Mouse (Mus musculus) intestine, embryonic 15.5 days (tissue): ENCODE measurements at regions not wholly inside any gene's neighbourhood (a gene's known extent, or its start where the extent isn't known, plus 50 kb on each side); places are given as distances from the start of the nearest gene placed in this dataset.

Experiments used
- ATAC-seq: fragments of 200-750 bp; cut with Nextera tagmentation; 2 replicates; pipeline ENCODE4 v1.8.0; 2017; ENCODE audit warnings: moderate TSS enrichment, moderate library complexity
- H3K27ac ChIP-seq: fragments of 300-500 bp; sonication (generic); 2 replicates; pipeline ENCODE4 v1.5.1; 2015; ENCODE audit warnings: mild to moderate bottlenecking, inconsistent platforms
- H3K27me3 ChIP-seq: fragments of 300-500 bp; sonication (generic); replicated peaks from 2 replicates; pipeline ENCODE4 v1.6.1; 2015; ENCODE audit warnings: inconsistent platforms
- H3K36me3 ChIP-seq: fragments of 300-500 bp; sonication (generic); 2 replicates; pipeline ENCODE4 v1.6.1; 2015; ENCODE audit warnings: inconsistent platforms
- H3K4me1 ChIP-seq: fragments of 300-500 bp; sonication (generic); replicated peaks from 2 replicates; pipeline ENCODE4 v1.6.1; 2015; ENCODE audit warnings: inconsistent platforms
- H3K4me2 ChIP-seq: fragments of 300-500 bp; sonication (generic); replicated peaks from 2 replicates; pipeline ENCODE4 v1.6.1; 2015; ENCODE audit warnings: mild to moderate bottlenecking, inconsistent platforms
- H3K4me3 ChIP-seq: fragments of 300-500 bp; sonication (generic); replicated peaks from 2 replicates; pipeline ENCODE4 v1.5.1; 2015; ENCODE audit warnings: inconsistent platforms
- H3K9ac ChIP-seq: fragments of 300-500 bp; sonication (generic); 2 replicates; pipeline ENCODE4 v1.6.1; 2015; ENCODE audit warnings: inconsistent platforms
- H3K9me3 ChIP-seq: fragments of 300-500 bp; sonication (generic); 2 replicates; pipeline ENCODE4 v1.6.1; 2016; ENCODE audit warnings: inconsistent platforms
- WGBS: fragments of 180-500 bp; shearing (Covaris S2); methylation state at CpG from one replicate; pipeline ENCODE4 v1.1.7; 2015; 5-methylcytosine and 5-hydroxymethylcytosine counted together

- no peak overlapping the region for H3K9ac ChIP-seq
- no peaks in the 10 kb centered on the region for H3K27me3 ChIP-seq
- H3K27ac ChIP-seq = no peak overlapping the region
- no peaks in the 10 kb centered on the region for H3K4me1 ChIP-seq
- no peaks in the 10 kb centered on the region for H3K36me3 ChIP-seq
- no peak overlapping the region for H3K4me3 ChIP-seq
- WGBS = 60% methylated on average over 9 of the region's 9 CpGs
- H3K9me3 ChIP-seq = no peaks in the 10 kb centered on the region
- no peak for ATAC-seq
- H3K4me2 ChIP-seq = no peak overlapping the region
These were observed 76.7 kb downstream of the Trim29 start for GRCm38 (mm10) chr9:43387397-43387796.

- no peak overlapping the region for H3K4me2 ChIP-seq
- no peak for ATAC-seq
- no peaks in the 10 kb centered on the region for H3K36me3 ChIP-seq
- H3K27me3 ChIP-seq = no peaks in the 10 kb centered on the region
- H3K9ac ChIP-seq = no peak overlapping the region
- WGBS = 46% methylated on average over 9 of the region's 9 CpGs
- H3K4me1 ChIP-seq = no peaks in the 10 kb centered on the region
- H3K9me3 ChIP-seq = no peaks in the 10 kb centered on the region
- H3K27ac ChIP-seq = no peak overlapping the region
- no peak overlapping the region for H3K4me3 ChIP-seq
These were observed 78.9 kb downstream of the Trim29 start for GRCm38 (mm10) chr9:43389491-43390083.

- Histone ChIP-seq H3K27ac (no peak overlapping the region), H3K4me2 (no peak overlapping the region), H3K4me3 (no peak overlapping the region), H3K9ac (no peak overlapping the region), H3K27me3 (no peaks in the 10 kb centered on the region), H3K9me3 (no peaks in the 10 kb centered on the region), H3K4me1 (no peaks in the 10 kb centered on the region), H3K36me3 (no peaks in the 10 kb centered on the region)
- ATAC-seq = peak; percentile 78
- 49% methylated on average over 6 of the region's 6 CpGs for WGBS
These were observed 81.9 kb downstream of the Trim29 start for GRCm38 (mm10) chr9:43392467-43393064.

- Histone ChIP-seq H3K4me2 (no peak overlapping the region), H3K9me3 (no peaks in the 10 kb centered on the region), H3K27ac (no peak overlapping the region), H3K4me1 (no peaks in the 10 kb centered on the region), H3K4me3 (no peak overlapping the region), H3K36me3 (no peaks in the 10 kb centered on the region), H3K27me3 (no peaks in the 10 kb centered on the region), H3K9ac (no peak overlapping the region)
- 50% methylated on average over 5 of the region's 5 CpGs for WGBS
- ATAC-seq = no peak
These were observed 83.6 kb downstream of the Trim29 start for GRCm38 (mm10) chr9:43394204-43394603.

GRCm38 (mm10) chr9:43395209-43395608 lies 84.6 kb downstream of the Trim29 start:
- Histone ChIP-seq H3K36me3 (no peaks in the 10 kb centered on the region), H3K4me1 (no peaks in the 10 kb centered on the region), H3K27ac (no peak overlapping the region), H3K4me2 (no peak overlapping the region), H3K27me3 (no peaks in the 10 kb centered on the region), H3K9me3 (no peaks in the 10 kb centered on the region), H3K9ac (no peak overlapping the region), H3K4me3 (no peak overlapping the region)
- 50% methylated on average over 5 of the region's 5 CpGs for WGBS
- no peak for ATAC-seq

GRCm38 (mm10) chr9:43396566-43396965 lies 85.9 kb downstream of the Trim29 start:
- no peaks in the 10 kb centered on the region for H3K27me3 ChIP-seq
- no peak overlapping the region for H3K9ac ChIP-seq
- H3K36me3 ChIP-seq = no peaks in the 10 kb centered on the region
- no peak for ATAC-seq
- H3K27ac ChIP-seq = no peak overlapping the region
- H3K9me3 ChIP-seq = no peaks in the 10 kb centered on the region
- no peaks in the 10 kb centered on the region for H3K4me1 ChIP-seq
- no peak overlapping the region for H3K4me2 ChIP-seq
- no peak overlapping the region for H3K4me3 ChIP-seq

GRCm38 (mm10) chr9:43408493-43408892 lies 97.8 kb downstream of the Trim29 start:
- no peak overlapping the region for H3K4me3 ChIP-seq
- no peak overlapping the region for H3K27ac ChIP-seq
- H3K27me3 ChIP-seq = no peaks in the 10 kb centered on the region
- no peak overlapping the region for H3K4me2 ChIP-seq
- no peak overlapping the region for H3K9ac ChIP-seq
- no peaks in the 10 kb centered on the region for H3K36me3 ChIP-seq
- ATAC-seq = no peak
- no peaks in the 10 kb centered on the region for H3K9me3 ChIP-seq
- 64% methylated on average over 6 of the region's 6 CpGs for WGBS
- no peaks in the 10 kb centered on the region for H3K4me1 ChIP-seq

- H3K4me3 ChIP-seq = no peak overlapping the region
- 56% methylated on average over 3 of the region's 3 CpGs for WGBS
- no peak overlapping the region for H3K9ac ChIP-seq
- no peaks in the 10 kb centered on the region for H3K36me3 ChIP-seq
- H3K27me3 ChIP-seq = no peaks in the 10 kb centered on the region
- H3K27ac ChIP-seq = no peak overlapping the region
- no peaks in the 10 kb centered on the region for H3K9me3 ChIP-seq
- no peak overlapping the region for H3K4me2 ChIP-seq
- no peaks in the 10 kb centered on the region for H3K4me1 ChIP-seq
- ATAC-seq = no peak
These were observed 101.8 kb downstream of the Trim29 start for GRCm38 (mm10) chr9:43412473-43412872.

GRCm38 (mm10) chr9:43419993-43420715 lies 109.5 kb downstream of the Trim29 start:
- no peak overlapping the region for H3K9ac ChIP-seq
- H3K4me2 ChIP-seq = no peak overlapping the region
- no peak overlapping the region for H3K4me3 ChIP-seq
- H3K27me3 ChIP-seq = no peaks in the 10 kb centered on the region; the same call in 1 of the 2 replicates
- H3K36me3 ChIP-seq = no peaks in the 10 kb centered on the region
- no peaks in the 10 kb centered on the region for H3K9me3 ChIP-seq
- ATAC-seq = no peak
- H3K4me1 ChIP-seq = no peaks in the 10 kb centered on the region
- WGBS = 32% methylated on average over 17 of the region's 17 CpGs
- H3K27ac ChIP-seq = no peak overlapping the region

- no peak overlapping the region for H3K4me3 ChIP-seq
- no peak overlapping the region for H3K9ac ChIP-seq
- no peaks in the 10 kb centered on the region for H3K9me3 ChIP-seq
- no peak overlapping the region for H3K27ac ChIP-seq
- H3K27me3 ChIP-seq = no peaks in the 10 kb centered on the region
- no peak for ATAC-seq
- H3K4me1 ChIP-seq = no peaks in the 10 kb centered on the region
- H3K36me3 ChIP-seq = no peaks in the 10 kb centered on the region
- 45% methylated on average over 7 of the region's 7 CpGs for WGBS
- H3K4me2 ChIP-seq = no peak overlapping the region
These were observed 116.4 kb downstream of the Trim29 start for GRCm38 (mm10) chr9:43427007-43427406.

GRCm38 (mm10) chr9:43433953-43434352 lies 123.3 kb downstream of the Trim29 start:
- no peaks in the 10 kb centered on the region for H3K27me3 ChIP-seq
- 58% methylated on average over 3 of the region's 3 CpGs for WGBS
- ATAC-seq = no peak
- no peak overlapping the region for H3K9ac ChIP-seq
- H3K36me3 ChIP-seq = no peaks in the 10 kb centered on the region
- no peak overlapping the region for H3K4me2 ChIP-seq
- H3K4me3 ChIP-seq = no peak overlapping the region
- no peak overlapping the region for H3K27ac ChIP-seq
- no peaks in the 10 kb centered on the region for H3K9me3 ChIP-seq
- no peaks in the 10 kb centered on the region for H3K4me1 ChIP-seq

- Histone ChIP-seq H3K27ac (no peak overlapping the region), H3K9me3 (no peaks in the 10 kb centered on the region), H3K27me3 (no peaks in the 10 kb centered on the region), H3K4me3 (no peak overlapping the region), H3K4me1 (no peaks in the 10 kb centered on the region), H3K9ac (no peak overlapping the region), H3K36me3 (no peaks in the 10 kb centered on the region), H3K4me2 (no peak overlapping the region)
- no peak for ATAC-seq
- 71% methylated on average over 11 of the region's 11 CpGs for WGBS
These were observed 127.8 kb downstream of the Trim29 start for GRCm38 (mm10) chr9:43438476-43438875.
